Mouse (Mus musculus) left cerebral cortex, postnatal 36 days (tissue): ENCODE results near the gene Crybg2. TPM values are rescaled to one million over a fixed set of nuclear protein-coding genes. Genes with fewer than 3 reads are reported as not detected.

Experiments used
- DNase-seq, 2 experiments: peaks; one replicate each; pipeline ENCODE4 v3.0.0; 2021 to 2022; ENCODE audit warnings: low spot score in 2 of 2, mixed read lengths in 1 of 2
- intact Hi-C: fragments of 180-260 bp; cut with DNase I; formaldehyde crosslinking; loops from one replicate; pipeline ENCODE4 v1.15.1; 2025
- total RNA-seq, 2 experiments: library from RNA; stranded (reverse); gene quantifications; 2 replicates each; pipeline ENCODE4 v1.2.3; 2021

Crybg2 gene
- total RNA-seq, 2 experiments from 2014 or later: 3.5 to 4.2 TPM

DNA sequence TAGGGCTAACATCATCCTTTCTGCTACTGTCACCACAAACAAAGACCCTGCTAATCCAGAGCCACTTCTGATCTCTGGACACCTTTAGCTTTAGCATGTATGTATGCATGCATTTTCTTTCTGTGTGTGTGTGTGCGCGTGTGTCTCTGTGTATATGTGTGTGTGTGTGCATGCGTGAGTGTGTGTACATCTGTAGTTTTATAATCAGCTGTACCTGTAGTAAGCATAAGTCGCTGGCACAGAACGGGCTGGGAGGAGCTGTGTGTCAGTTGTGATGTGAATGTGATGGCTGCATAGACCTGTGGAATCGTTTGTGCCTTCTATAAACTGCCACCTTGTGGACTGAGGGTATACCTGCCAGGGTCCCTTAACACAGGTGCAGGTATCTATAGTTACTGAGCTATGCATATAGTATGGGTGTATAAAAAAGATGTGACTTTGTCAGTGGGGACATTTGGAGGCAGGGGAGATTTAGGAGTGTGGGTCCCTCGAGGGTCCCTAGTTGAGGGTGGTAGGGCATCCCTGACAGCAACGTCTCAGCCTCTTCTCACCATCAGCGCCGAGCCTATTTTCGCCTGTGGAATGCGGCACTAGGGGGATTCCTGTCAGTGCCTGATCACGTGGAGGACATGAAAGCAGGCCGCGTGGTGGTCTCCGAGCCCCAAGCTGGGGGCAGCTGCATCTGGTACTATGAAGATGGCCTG, 30.1 kb downstream of the Crybg2 start:
- no peak for DNase-seq
- intact Hi-C loops: no loop called here

DNA sequence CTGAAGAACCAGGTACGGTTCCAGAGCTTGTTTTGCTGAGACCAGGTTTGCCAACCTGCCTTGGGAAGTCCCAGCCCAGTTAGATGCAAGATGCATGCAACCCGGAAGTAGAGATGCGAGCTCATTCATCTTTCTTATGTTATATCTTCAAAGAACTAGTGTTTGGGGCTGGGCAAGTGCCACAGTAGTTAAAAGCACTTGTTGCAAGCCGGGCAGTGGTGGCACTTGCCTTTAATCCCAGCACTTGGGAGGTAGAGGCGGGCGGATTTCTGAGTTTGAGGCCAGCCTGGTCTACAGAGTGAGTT, 30.6 kb downstream of the Crybg2 start:
- intact Hi-C loops: no loop called here

GRCm38 (mm10) chr4:134092382-134093288, 32.0 kb downstream of the Crybg2 start:
- intact Hi-C loops: no loop called here
- DNase-seq: no peak

More for the DNA sequence above, 30.6 kb downstream of the Crybg2 start:
- DNase-seq: no peak

- DNase-seq: no peak
- intact Hi-C loops: no loop called here
Measured at GRCm38 (mm10) chr4:134094004-134094564, 33.5 kb downstream of the Crybg2 start.

DNA sequence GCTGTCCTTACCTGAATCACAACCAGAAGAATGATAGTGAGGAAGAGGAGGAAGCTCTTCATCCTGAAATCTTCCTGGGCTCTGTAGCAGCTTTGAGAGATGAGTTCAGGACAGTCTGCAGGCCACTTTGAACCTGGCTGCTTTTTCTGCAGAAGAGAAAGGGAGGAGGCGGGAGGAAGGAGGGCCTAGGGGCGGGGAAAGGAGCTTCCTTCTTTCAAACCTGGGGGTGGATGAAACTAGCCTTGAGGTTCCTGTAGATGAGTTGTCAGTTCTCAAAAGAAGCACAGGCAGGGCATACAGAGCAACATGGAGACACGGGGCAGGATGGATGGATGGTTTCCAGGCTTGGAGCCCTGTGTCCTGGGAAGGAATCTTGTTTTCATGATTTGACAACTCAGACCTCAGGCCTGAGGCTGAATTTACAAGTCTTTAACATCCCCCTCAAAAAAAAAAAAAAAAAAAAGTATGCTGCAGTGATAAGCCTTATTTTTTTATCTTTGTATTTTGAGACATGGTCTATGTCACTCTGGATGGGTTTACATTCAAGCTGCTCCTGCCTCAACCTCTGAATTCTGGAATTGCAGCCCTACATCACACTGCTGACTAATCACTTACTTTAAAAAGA, 34.4 kb downstream of the Crybg2 start, which contains the start of gene Cd52:
TSS of gene Cd52 (minus strand) at position 160 of the 625 bp plus-strand sequence.
- no peak for DNase-seq
- intact Hi-C loops: no loop called here

DNA sequence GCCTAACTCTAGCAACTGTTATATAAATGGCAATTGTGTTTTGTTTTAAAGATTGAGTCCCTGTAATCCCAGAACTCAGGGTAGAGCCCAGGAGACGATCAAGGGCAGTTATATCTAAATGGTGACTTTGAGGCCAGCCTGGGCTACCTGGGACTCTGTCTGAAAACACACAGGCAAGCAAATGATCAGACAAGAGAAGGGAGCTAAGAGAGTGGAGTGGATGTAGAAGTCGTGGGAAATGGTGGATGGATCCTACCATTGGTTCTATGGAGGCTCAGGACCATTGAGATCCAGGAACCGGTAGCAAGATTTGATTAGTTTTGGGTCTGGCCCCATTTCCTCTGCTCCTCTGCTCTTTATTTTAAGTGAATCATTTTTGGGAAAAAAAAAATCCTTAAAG, 35.5 kb downstream of the Crybg2 start:
- intact Hi-C loops: no loop called here
- no peak for DNase-seq

DNA sequence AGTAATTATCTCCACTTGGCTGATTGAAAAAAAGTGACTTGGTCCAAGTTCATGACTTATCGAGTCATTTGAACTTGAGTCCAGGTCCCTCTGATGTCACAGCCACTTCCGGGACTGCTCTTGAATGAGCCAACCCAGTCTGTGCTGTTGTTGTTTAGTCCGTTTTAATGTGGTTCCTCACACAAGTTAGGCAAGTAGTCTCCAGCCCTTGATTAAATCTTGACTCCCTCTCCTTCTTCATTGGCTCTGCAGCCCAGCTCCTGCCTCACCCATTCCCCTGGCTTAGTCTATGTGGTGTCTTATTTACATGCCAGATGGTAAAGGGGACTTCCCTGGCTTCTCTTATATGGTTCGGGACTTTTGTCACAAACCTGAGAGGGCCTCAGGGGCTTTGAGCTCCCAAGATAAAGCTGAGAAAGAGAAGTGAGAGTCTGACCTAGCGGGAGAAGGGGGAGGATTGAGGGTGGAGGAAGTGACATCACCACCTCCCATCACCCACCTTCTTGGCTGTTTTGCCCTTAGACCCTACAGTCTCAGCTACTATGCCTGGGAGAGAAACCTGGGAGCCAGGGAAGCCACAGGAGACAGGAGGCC, 36.5 kb downstream of the Crybg2 start:
- intact Hi-C loops: no loop called here
- DNase-seq: no peak

DNA sequence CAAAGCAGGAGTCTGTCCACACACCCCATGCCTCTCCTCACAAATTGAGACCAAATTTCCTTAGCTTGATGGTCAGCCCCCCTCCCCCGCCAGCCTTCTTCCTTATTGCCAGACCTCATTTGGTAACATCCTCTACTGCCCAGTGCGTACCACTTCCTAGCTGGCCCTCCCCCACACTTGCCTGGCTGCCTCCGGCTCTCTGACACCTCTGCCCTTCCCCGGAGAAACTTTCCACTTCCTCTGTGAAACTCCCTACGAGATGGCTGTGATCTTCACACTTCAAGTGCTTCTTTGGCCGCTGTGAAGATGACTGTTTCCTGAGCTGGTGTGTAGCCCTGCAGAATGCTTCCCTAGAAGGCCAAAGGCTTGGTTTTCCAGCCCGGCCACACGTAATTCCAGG, 38.0 kb downstream of the Crybg2 start:
- DNase-seq: no peak
- intact Hi-C loops: no loop called here

GRCm38 (mm10) chr4:134100245-134100644, 39.6 kb downstream of the Crybg2 start:
- intact Hi-C loops: no loop called here
- DNase-seq: no peak

- intact Hi-C loops: no loop called here
- peak; percentile 91 to 93 for DNase-seq
Measured at GRCm38 (mm10) chr4:134101979-134102741, 41.5 kb downstream of the Crybg2 start, which contains the start of gene Ubxn11. TSS of gene Ubxn11 (plus strand) at chr4:134102570.

- intact Hi-C loops: no loop called here
- no peak for DNase-seq
Measured at GRCm38 (mm10) chr4:134102742-134103119, 42.1 kb downstream of the Crybg2 start.

- DNase-seq: no peak
- intact Hi-C loops: no loop called here
Measured at GRCm38 (mm10) chr4:134106105-134106504, 45.5 kb downstream of the Crybg2 start.

DNA sequence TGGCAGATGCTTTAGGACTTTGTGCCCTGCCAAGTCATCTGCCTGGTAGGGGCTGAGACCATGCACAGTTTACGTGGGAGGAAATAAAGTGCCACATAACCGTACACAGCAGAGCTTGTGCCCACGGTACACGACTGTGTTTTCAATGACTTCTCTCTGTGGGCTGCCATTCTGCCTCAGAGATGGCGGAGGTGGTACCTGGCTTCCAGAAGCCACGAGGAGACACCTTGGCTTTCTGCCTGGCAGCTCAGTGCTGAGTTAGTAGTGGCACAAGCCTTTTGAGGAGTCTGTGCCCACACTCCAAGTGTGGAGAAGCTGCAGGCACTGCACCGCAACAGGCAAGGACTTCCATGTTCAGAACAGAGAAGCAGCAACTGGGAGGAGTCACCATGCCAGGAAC, 47.1 kb downstream of the Crybg2 start:
- intact Hi-C loops: no loop called here

DNA sequence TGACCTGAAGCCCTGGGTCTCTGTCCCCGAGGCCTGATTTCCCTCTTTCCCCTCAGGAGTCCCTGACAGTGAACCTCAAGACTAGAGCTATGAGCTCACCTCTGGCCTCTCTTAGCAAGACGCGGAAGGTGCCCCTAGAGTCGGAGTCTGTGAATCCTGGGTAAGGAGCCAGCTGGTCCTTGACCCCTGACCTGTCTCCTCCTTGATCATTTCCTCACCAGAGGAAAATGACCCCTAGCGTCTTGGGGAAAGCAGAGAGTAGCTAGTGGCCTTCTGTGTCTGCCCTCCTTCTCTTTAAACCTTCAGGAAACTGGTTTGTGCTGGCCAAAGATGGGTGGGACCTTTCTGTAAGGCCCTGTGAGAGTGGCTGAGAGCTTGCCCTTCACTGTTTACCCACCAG, 47.6 kb downstream of the Crybg2 start:
- no peak for DNase-seq
- intact Hi-C loops: no loop called here

More for the DNA sequence above, 47.1 kb downstream of the Crybg2 start:
- peak; percentile 68 to 76 for DNase-seq

DNA sequence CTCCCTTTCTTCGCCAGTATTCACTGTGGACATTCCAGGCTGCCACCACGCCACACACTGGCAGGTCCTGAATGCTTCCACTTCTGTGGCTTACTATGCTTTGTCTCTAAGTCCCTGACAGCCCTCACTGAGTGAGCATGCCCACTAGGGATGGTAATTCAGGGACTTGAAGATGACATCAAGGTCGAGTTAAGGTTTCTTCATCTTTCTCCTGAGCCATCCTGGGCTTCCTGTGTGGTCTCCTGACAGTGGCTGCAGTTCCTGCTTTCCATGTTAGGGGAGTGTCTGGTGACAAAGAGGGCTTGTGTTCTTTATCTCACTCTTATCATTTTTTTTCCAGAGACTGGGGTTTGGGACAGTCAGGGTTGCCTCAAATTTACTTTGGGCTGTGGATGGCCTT, 50.0 kb downstream of the Crybg2 start:
- intact Hi-C loops: no loop called here
- DNase-seq: no peak

DNA sequence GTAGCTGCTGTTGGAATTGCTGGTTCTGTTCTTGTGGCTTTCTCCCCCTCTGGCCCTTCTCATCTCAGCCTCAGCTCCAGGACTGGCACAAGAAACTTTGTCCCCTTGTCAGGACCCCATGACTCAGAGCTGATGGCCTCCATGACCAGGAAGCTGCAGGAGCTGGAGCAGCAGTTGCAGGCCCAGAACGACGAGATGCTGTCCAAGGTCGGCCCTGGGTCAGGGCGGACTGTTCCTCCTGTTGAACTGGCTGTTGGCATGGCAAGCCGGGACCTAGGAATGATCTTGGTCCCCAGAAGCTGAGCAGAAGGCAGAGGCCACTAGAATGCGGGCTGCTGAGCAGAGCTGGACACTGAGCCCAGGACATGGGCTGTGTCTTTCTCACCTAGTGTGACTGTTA, 51.8 kb downstream of the Crybg2 start:
- DNase-seq: no peak
- intact Hi-C loops: no loop called here

- intact Hi-C loops: no loop called here
- no peak for DNase-seq
Measured at GRCm38 (mm10) chr4:134113356-134113994, 52.9 kb downstream of the Crybg2 start.

- no peak for DNase-seq
- intact Hi-C loops: no loop called here
Measured at GRCm38 (mm10) chr4:134114038-134114437, 53.4 kb downstream of the Crybg2 start.
